Mouse (Mus musculus) stomach, postnatal 0 days (tissue): ENCODE data around the gene Cabp4.

Experiments used
- CTCF ChIP-seq: IDR thresholded peaks from 2 replicates; pipeline ENCODE4 v1.5.1; 2016; ENCODE audit warnings: antibody characterized with exemption, low read depth, mild to moderate bottlenecking, moderate library complexity
- EP300 ChIP-seq: optimal IDR thresholded peaks from 2 replicates; pipeline ENCODE3; 2016; ENCODE audit warnings: antibody characterized with exemption

GRCm38 (mm10) chr19:4184976-4185975 lies 41.4 kb upstream of the Cabp4 start:
- TF ChIP-seq CTCF = no peak
- no peak for TF ChIP-seq EP300
